Mouse (Mus musculus) cerebellum, adult 9-10 months (tissue): ENCODE data around the gene Olfr1427.
"Not testable (repeated sequence)": the region's sequence is repeated elsewhere in the genome, so short reads cannot be mapped to it uniquely, and the experiment has no call there.

Experiments
- DNase-seq: peaks from one replicate; pipeline ENCODE4 v3.0.0; 2022

Gene Olfr1427

DNA sequence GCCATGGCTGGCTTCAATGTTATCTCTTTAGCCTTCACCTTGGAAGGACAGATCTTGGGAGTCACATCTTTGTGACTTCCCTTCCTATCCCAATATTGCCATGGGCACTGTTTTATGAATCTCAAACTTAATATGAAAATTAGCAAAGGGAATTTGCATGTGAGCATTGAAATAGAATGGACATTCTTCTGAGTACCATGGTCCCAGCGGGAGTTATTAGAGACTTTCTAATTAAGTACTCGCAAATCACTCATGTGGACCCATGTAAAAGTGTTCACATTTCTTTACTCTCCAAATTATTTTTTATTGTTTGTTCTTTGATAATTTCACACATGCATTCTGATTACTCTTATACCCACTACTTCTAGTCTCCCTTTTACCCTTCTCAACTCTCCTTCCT, at the start of gene Olfr1427:
Olfr1427 (minus strand) TSS at position 101 of the 400 bp plus-strand sequence.
- DNase-seq = no peak

DNA sequence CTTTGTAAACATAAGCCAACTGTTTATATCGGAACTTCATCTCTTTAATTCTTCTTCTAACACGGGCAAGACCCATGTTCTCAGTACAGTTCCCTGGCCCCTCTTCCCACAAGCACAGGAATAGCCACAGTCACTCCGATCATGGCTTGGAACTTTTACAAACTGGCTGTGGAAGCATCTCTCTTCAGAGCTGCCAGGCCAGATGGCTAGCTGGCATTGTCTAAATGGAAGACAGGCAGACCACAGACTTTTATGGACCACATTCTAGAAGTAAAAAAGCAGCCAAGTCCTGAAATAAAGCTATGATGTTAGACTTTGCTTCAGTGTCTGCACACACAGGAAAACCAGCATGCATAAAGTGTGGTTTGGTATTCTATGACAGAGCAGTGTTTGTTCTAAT, 42.3 kb upstream of the Olfr1427 start:
- no peak for DNase-seq

DNA sequence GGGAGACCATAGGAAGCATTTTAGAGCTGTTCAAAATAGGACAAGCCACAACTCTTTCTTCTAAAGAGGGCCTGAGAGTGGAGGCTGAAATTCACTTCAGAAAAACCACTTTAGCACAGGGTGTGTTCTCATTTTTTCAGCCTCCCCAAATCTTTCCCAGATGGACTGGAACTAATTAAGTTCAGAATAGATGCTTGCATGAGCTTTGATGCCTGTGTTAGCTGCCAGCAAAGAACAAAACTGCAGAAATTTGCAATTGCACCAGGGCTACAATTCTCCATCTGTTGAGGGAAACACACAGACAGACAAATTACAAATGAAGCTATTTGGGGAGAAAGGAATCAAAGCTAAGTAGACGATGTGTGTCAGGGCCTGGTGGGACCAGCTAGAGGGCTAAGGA, 40.2 kb upstream of the Olfr1427 start:
- peak; percentile 2 for DNase-seq

DNA sequence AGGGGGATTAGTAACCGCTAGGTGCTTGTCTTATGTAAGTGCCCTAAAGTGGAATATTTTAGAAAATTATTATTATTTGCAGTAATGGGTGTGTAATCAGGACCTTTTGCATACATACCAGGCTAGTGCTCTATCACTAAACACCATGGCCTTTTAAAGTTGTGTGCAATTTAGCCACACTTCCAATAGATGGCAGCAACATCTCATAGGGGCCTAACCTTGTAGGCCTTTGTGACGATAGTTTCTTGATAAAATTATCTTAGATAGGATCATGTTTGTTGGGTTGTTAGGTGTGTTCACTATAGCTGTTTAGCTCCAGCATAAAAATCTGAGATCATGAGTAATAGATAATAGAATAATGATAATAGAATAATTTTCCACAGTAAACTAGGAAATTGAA, 31.2 kb upstream of the Olfr1427 start:
- DNase-seq = peak; percentile 2

GRCm38 (mm10) chr19:12123103-12123502, 20.0 kb upstream of the Olfr1427 start, which contains the start of gene Olfr76:
Gene Olfr76, minus strand, starts transcription at chr19:12123203.
- DNase-seq = no peak

GRCm38 (mm10) chr19:12116464-12116863, 13.3 kb upstream of the Olfr1427 start:
- DNase-seq = no peak

- DNase-seq = no peak
These were observed 12.7 kb upstream of the Olfr1427 start, which contains the start of gene Olfr1428 for GRCm38 (mm10) chr19:12115797-12116196. Gene Olfr1428, minus strand, starts transcription at chr19:12115897.

- no peak for DNase-seq
These were observed 10.7 kb upstream of the Olfr1427 start for GRCm38 (mm10) chr19:12113807-12114206.

DNA sequence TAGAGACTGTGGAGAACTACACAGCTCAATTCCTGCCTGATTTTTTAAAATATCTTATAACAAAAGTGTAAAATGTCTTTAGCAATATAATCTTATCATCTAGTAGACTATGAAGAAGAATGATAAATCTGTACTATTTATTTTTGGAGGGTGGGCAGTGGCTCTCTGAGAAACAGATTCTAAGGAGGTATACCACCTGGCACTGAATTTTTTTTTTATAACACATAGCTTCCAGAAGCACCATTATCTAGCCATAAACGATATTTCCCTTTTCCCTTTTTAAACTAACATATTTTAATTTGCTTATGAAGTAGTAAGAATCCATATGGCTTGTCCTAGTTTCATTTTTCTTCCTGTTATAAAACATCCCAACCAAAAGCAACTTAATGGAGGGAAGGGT, 1.4 kb upstream of the Olfr1427 start:
- no peak for DNase-seq

DNA sequence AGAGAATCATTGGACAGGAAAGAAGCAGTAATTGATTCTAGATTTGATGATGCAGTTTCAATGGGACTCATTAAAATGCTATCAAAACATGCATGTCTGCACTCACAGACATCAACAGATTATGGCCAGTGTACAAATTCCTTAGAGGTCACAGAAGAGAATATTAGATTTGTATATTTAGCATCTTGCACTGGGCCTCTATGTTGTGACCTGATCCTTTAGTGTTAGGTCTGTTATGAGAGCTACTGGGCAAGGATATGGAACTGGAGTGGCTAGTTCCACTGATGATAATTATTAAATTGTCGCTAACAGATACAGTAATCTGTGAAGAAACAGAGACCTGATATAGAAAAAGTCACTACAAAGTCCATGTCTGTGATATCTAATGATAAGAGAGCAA, 11.2 kb downstream of the Olfr1427 start, which contains the start of gene Olfr1426:
Olfr1426 (minus strand) TSS at position 101 of the 400 bp plus-strand sequence.
- DNase-seq = no peak

DNA sequence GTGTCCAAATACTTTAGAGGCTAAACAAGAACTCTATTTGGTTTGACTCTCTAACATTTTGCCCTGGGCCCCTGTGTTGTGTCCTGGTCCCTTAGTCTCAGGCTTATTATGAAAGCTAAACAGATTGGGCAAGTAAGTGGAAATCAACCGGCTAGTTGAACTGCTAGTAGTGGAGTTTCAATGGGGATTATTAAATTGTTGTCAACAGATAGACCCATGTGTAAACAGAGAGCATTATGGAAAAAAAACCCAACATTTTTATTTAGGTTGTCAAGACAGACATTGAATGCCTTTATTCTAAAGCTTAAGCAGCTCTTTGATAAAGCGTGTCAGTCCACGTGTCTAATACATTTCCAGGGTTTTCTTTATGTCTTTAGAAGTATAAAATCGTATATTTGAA, 25.5 kb downstream of the Olfr1427 start, which contains the start of gene Olfr1425:
Olfr1425 (minus strand) TSS at position 101 of the 400 bp plus-strand sequence.
- not testable (repeated sequence) for DNase-seq

- not testable (repeated sequence) for DNase-seq
These were observed 33.6 kb downstream of the Olfr1427 start for GRCm38 (mm10) chr19:12069546-12069945.

GRCm38 (mm10) chr19:12067806-12068205, 35.3 kb downstream of the Olfr1427 start:
- DNase-seq = not testable (repeated sequence)

GRCm38 (mm10) chr19:12062582-12062981, 40.6 kb downstream of the Olfr1427 start, which contains the start of gene Olfr1424:
Gene Olfr1424, minus strand, starts transcription at chr19:12062682.
- not testable (repeated sequence) for DNase-seq
